Mouse (Mus musculus) liver, embryonic 15.5 days (tissue): ENCODE results near the gene Otulin. TPM values are rescaled to one million over a fixed set of nuclear protein-coding genes. Genes with fewer than 3 reads are reported as not detected.

ENCODE experiments used
- ATAC-seq: fragments of 200-750 bp; cut with Nextera tagmentation; 2 replicates; pipeline ENCODE4 v1.8.0; 2017; ENCODE audit warnings: moderate number of reproducible peaks, mild to moderate bottlenecking, moderate library complexity; ENCODE audit not compliant: insufficient read depth
- H3K27ac ChIP-seq: fragments of 300-500 bp; sonication (generic); replicated peaks from 2 replicates; pipeline ENCODE4 v1.5.1; 2015; ENCODE audit warnings: mild to moderate bottlenecking, inconsistent platforms
- H3K27me3 ChIP-seq: fragments of 300-500 bp; sonication (generic); 2 replicates; pipeline ENCODE4 v1.6.1; 2015; ENCODE audit warnings: mild to moderate bottlenecking, inconsistent platforms
- H3K36me3 ChIP-seq: fragments of 300-500 bp; sonication (generic); replicated peaks from 2 replicates; pipeline ENCODE4 v1.6.1; 2015; ENCODE audit warnings: moderate library complexity, mild to moderate bottlenecking, inconsistent platforms
- H3K4me1 ChIP-seq: fragments of 300-500 bp; sonication (generic); replicated peaks from 2 replicates; pipeline ENCODE4 v1.6.1; 2015; ENCODE audit warnings: inconsistent platforms
- H3K4me2 ChIP-seq: fragments of 300-500 bp; sonication (generic); 2 replicates; pipeline ENCODE4 v1.6.1; 2015; ENCODE audit warnings: moderate library complexity, mild to moderate bottlenecking, inconsistent platforms
- H3K4me3 ChIP-seq: fragments of 300-500 bp; sonication (generic); replicated peaks from 2 replicates; pipeline ENCODE4 v1.5.1; 2015; ENCODE audit warnings: mild to moderate bottlenecking, inconsistent platforms
- H3K9ac ChIP-seq: fragments of 300-500 bp; sonication (generic); 2 replicates; pipeline ENCODE4 v1.6.1; 2015; ENCODE audit warnings: moderate library complexity, mild to moderate bottlenecking, inconsistent platforms
- H3K9me3 ChIP-seq: fragments of 300-500 bp; sonication (generic); replicated peaks from 2 replicates; pipeline ENCODE4 v1.6.1; 2016; ENCODE audit warnings: inconsistent platforms
- WGBS: fragments of 180-500 bp; shearing (Covaris S2); methylation state at CpG from one replicate; pipeline ENCODE4 v1.1.7; 2015; ENCODE audit warnings: mixed read lengths; ENCODE audit not compliant: insufficient replicate concordance; 5-methylcytosine and 5-hydroxymethylcytosine counted together
- polyA plus RNA-seq: library from polyadenylated mRNA; unstranded; fragments of >200 nt; fragmentation: Nextera tagmentation; extraction: Ambion mirVana; gene quantifications from 2 replicates; pipeline ENCODE4 v1.2.1, GENCODE M21; 2015

The Otulin gene
- polyA plus RNA-seq, 1 experiment from 2014 or later, result 17.3 TPM

- Histone ChIP-seq H3K4me2 (no peak overlapping the region), H3K9me3 (no peaks in the 10 kb centered on the region), H3K36me3 (peaks cover 79% of the 10 kb centered on the region), H3K9ac (no peak overlapping the region), H3K27me3 (no peaks in the 10 kb centered on the region), H3K4me3 (no peak overlapping the region), H3K27ac (no peak overlapping the region), H3K4me1 (peaks cover under 1% of the 10 kb centered on the region; the same call in 1 of the 2 replicates)
- WGBS, result 74% methylated on average over 4 of the region's 4 CpGs
- 0 out of 2 replicates have a peak, but pooled peaks have one; percentile 37 for ATAC-seq
Observed at GRCm38 (mm10) chr15:27613255-27613654, 17.2 kb downstream of the Otulin start.

GRCm38 (mm10) chr15:27612533-27613221, 17.8 kb downstream of the Otulin start:
- Histone ChIP-seq H3K4me1 (no peaks in the 10 kb centered on the region), H3K27me3 (no peaks in the 10 kb centered on the region), H3K36me3 (peaks cover 79% of the 10 kb centered on the region), H3K9me3 (no peaks in the 10 kb centered on the region), H3K4me3 (no peak overlapping the region), H3K9ac (no peak overlapping the region), H3K4me2 (no peak overlapping the region), H3K27ac (no peak overlapping the region)
- 50% methylated on average over 6 of the region's 6 CpGs for WGBS
- 0 out of 2 replicates have a peak, but pooled peaks have one; percentile 28 for ATAC-seq

- Histone ChIP-seq H3K4me1 (no peaks in the 10 kb centered on the region), H3K27ac (no peak overlapping the region), H3K4me3 (no peak overlapping the region), H3K27me3 (no peaks in the 10 kb centered on the region), H3K9ac (no peak overlapping the region), H3K4me2 (no peak overlapping the region), H3K36me3 (peaks cover 79% of the 10 kb centered on the region), H3K9me3 (no peaks in the 10 kb centered on the region)
- no peak for ATAC-seq
- 34% methylated on average over 4 of the region's 4 CpGs for WGBS
Observed at GRCm38 (mm10) chr15:27609554-27609953, 20.9 kb downstream of the Otulin start.

DNA sequence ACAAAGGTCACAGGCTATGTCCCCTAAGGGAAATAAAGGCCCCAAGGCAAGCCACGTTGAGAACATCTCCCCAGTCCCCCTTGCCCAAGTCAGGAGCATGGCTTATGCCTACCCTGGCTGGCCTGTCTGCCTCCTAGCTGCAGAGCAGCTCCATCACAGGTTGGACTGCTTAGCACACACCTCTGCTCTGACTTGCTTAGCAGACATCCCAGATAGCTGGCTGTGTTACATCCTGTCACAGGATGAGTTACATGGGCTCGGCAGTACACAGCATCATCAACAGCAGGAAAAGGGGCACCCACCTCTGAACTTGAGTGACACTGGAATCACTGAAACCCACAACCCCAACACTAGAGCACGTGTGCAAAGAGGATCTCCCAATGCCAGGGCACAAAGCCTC, 25.2 kb downstream of the Otulin start:
- no peak overlapping the region for H3K4me2 ChIP-seq
- no peak overlapping the region for H3K4me3 ChIP-seq
- no peak overlapping the region for H3K27ac ChIP-seq
- H3K9ac ChIP-seq, result no peak overlapping the region
- no peaks in the 10 kb centered on the region for H3K9me3 ChIP-seq
- no peak for ATAC-seq
- peaks cover 8% of the 10 kb centered on the region; the same call in 1 of the 2 replicates for H3K4me1 ChIP-seq
- 71% methylated on average over 3 of the region's 3 CpGs for WGBS
- H3K27me3 ChIP-seq, result no peaks in the 10 kb centered on the region
- peaks cover 75% of the 10 kb centered on the region for H3K36me3 ChIP-seq

DNA sequence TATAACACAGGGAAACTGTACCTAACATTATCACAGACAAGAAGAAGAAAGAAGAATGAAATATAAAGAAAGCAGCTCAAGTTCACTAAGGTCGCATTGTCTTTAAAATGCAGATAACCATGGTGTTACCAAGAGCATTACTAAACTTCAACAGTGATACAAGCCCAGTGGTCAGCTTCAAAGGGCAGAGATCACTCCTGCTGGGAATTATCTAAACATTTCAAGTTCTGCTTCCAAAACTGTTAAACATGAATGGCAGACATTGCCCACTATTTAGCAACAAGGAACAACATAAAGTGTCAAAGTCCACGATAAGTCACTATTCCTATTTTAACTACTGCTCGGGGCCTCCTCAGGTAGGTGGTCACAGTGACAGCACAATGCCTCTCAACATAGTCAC, 25.9 kb downstream of the Otulin start:
- Histone ChIP-seq H3K36me3 (peaks cover 76% of the 10 kb centered on the region), H3K9ac (no peak overlapping the region), H3K4me3 (no peak overlapping the region), H3K9me3 (no peaks in the 10 kb centered on the region), H3K4me1 (peaks cover 8% of the 10 kb centered on the region; the same call in 1 of the 2 replicates), H3K27me3 (no peaks in the 10 kb centered on the region), H3K27ac (no peak overlapping the region), H3K4me2 (no peak overlapping the region)
- peak; percentile 38; the same call in 1 of the 2 replicates for ATAC-seq
- 77% methylated on average over 3 of the region's 3 CpGs for WGBS

GRCm38 (mm10) chr15:27600524-27600923, 30.0 kb downstream of the Otulin start:
- H3K4me3 ChIP-seq, result no peak overlapping the region
- peaks cover 64% of the 10 kb centered on the region for H3K36me3 ChIP-seq
- H3K27me3 ChIP-seq, result no peaks in the 10 kb centered on the region
- no peak overlapping the region for H3K9ac ChIP-seq
- 71% methylated on average over 5 of the region's 5 CpGs for WGBS
- no peak overlapping the region for H3K4me2 ChIP-seq
- H3K9me3 ChIP-seq, result no peaks in the 10 kb centered on the region
- H3K4me1 ChIP-seq, result peaks cover 15% of the 10 kb centered on the region; the same call in 1 of the 2 replicates
- no peak for ATAC-seq
- no peak overlapping the region for H3K27ac ChIP-seq

DNA sequence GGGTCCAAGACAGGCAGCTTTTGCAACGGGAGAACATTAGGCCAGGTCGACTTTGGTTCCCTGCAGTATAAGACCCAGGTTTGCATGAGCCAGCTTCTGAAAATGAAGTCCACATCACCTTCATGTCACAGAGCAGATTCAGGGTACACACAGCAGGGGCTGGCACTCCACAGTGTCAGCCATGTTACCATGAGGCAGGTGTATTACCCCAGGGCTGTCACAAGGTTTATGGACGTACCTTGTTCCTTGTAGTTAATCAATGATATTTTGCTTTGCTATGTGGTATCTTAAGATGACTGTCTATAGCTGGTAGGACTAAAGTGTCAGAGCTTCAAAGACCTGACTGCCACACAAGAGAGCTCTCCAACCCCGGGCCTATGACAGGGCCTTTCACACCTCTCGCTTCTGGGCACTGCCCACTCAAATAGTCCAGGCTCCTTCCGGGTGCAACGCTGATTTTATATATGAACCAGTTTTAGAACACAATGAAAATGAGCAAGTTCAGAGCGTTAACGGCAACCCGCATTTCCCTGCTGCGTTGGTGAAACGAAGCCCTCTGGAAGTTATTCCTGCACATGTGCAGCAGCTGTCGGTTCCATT, 31.6 kb downstream of the Otulin start:
- Histone ChIP-seq H3K9me3 (no peaks in the 10 kb centered on the region), H3K4me2 (no peak overlapping the region), H3K9ac (no peak overlapping the region), H3K27me3 (no peaks in the 10 kb centered on the region), H3K4me1 (peaks cover 17% of the 10 kb centered on the region; the same call in 1 of the 2 replicates), H3K36me3 (peaks cover 66% of the 10 kb centered on the region), H3K27ac (no peak overlapping the region), H3K4me3 (no peak overlapping the region)
- 88% methylated on average over 13 of the region's 13 CpGs for WGBS
- ATAC-seq, result no peak

GRCm38 (mm10) chr15:27597516-27597915, 33.0 kb downstream of the Otulin start:
- Histone ChIP-seq H3K9ac (no peak overlapping the region), H3K4me2 (no peak overlapping the region), H3K36me3 (peaks cover 69% of the 10 kb centered on the region), H3K27me3 (no peaks in the 10 kb centered on the region), H3K4me3 (no peak overlapping the region), H3K4me1 (peaks cover 17% of the 10 kb centered on the region; the same call in 1 of the 2 replicates), H3K9me3 (no peaks in the 10 kb centered on the region), H3K27ac (no peak overlapping the region)
- ATAC-seq, result no peak
- WGBS, result 79% methylated on average over 4 of the region's 4 CpGs

- H3K4me3 ChIP-seq, result no peak overlapping the region
- no peak overlapping the region for H3K9ac ChIP-seq
- H3K36me3 ChIP-seq, result peaks cover 76% of the 10 kb centered on the region
- 24% methylated on average over 3 of the region's 3 CpGs for WGBS
- no peak overlapping the region for H3K27ac ChIP-seq
- no peaks in the 10 kb centered on the region for H3K27me3 ChIP-seq
- ATAC-seq, result no peak
- no peaks in the 10 kb centered on the region for H3K9me3 ChIP-seq
- H3K4me1 ChIP-seq, result peaks cover 15% of the 10 kb centered on the region; the same call in 1 of the 2 replicates
- H3K4me2 ChIP-seq, result no peak overlapping the region
Observed at GRCm38 (mm10) chr15:27596463-27597140, 33.9 kb downstream of the Otulin start.

- WGBS, result 76% methylated on average over 8 of the region's 8 CpGs
- Histone ChIP-seq H3K4me3 (no peak overlapping the region), H3K9me3 (no peaks in the 10 kb centered on the region), H3K36me3 (peaks cover 81% of the 10 kb centered on the region), H3K27ac (no peak overlapping the region), H3K4me1 (0 out of 2 replicates have a peak, but pooled peaks cover 8% of the 10 kb centered on the region), H3K9ac (no peak overlapping the region), H3K4me2 (no peak overlapping the region), H3K27me3 (no peaks in the 10 kb centered on the region)
- ATAC-seq, result no peak
Observed at GRCm38 (mm10) chr15:27595560-27595959, 34.9 kb downstream of the Otulin start.

DNA sequence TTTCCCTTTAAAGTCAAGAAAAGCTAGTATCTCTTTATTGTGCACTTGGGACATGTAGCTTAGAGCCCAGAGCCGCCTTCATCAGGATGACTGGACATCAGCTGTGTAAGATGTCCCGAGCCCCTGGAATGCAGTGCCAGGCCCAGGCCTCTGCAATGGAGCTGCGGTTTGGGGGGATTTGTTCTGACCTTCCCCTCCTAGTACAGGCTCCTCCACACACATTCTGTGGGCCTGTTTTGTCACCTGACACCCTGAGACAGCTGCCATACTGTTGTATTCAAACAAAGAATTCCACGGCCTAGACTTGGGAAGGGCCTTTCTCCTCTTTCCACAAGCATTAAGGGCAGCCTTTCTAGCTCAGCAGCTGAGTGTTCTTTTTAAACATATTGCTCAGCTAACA, 35.5 kb downstream of the Otulin start:
- Histone ChIP-seq H3K4me1 (0 out of 2 replicates have a peak, but pooled peaks cover 8% of the 10 kb centered on the region), H3K36me3 (peaks cover 81% of the 10 kb centered on the region), H3K9me3 (no peaks in the 10 kb centered on the region), H3K27ac (no peak overlapping the region), H3K4me2 (no peak overlapping the region), H3K4me3 (no peak overlapping the region), H3K9ac (no peak overlapping the region), H3K27me3 (no peaks in the 10 kb centered on the region)
- 79% methylated on average over 4 of the region's 4 CpGs for WGBS
- no peak for ATAC-seq
